In genomic region chr10:92722620-92722988, GRCm38 (mm10) we compare ENCODE assay signal across 8 mouse cellular contexts. TPM values are rescaled to one million over a fixed set of nuclear protein-coding genes. Genes with fewer than 3 reads are reported as not detected.
A peak's percentile ranks its signal among the peaks of the same experiment; 100 is the strongest.
DNase-seq lines count a peak whose midpoint lies in the region; ATAC-seq and TF ChIP-seq lines count a peak whose summit lies in the region.

No protein-coding gene starts in this region.

- peak overlapping the region; percentile 88 for H3K4me3 ChIP-seq in lung, embryonic 14.5 days (ENCODE audit: low read depth, low read length)
- H3K4me3 ChIP-seq in embryonic facial prominence, embryonic 13.5 days: peak overlapping the region; percentile 91
- peak overlapping the region; percentile 92 for H3K4me3 ChIP-seq in intestine, postnatal 0 days (ENCODE audit: low read depth, low read length)
- H3K4me3 ChIP-seq in neural tube, embryonic 15.5 days (replicated peaks): peak overlapping the region; percentile 95

- no peak for TF ChIP-seq CTCF in lung, embryonic 14.5 days (IDR thresholded peaks at IDR 0.05; ENCODE audit: low read depth)
- TF ChIP-seq CTCF in intestine, postnatal 0 days (IDR thresholded peaks at IDR 0.05; ENCODE audit: low read depth): 0 out of 2 replicates have a peak, but pooled peaks have one; percentile 26

- ATAC-seq in lung, embryonic 14.5 days (ENCODE audit: insufficient read depth): no peak
- no peak for ATAC-seq in embryonic facial prominence, embryonic 13.5 days (ENCODE audit: insufficient number of reproducible peaks, insufficient read depth, low FRiP score, low TSS enrichment, low read depth)
- no peak for ATAC-seq in intestine, postnatal 0 days
- ATAC-seq in neural tube, embryonic 15.5 days (ENCODE audit: low FRiP score): no peak

- peak overlapping the region; percentile 96 for H3K27ac ChIP-seq in lung, embryonic 14.5 days (ENCODE audit: low read depth)
- peak overlapping the region; percentile 88 for H3K27ac ChIP-seq in embryonic facial prominence, embryonic 13.5 days
- H3K27ac ChIP-seq in intestine, postnatal 0 days (ENCODE audit: low read depth, low read length): peak overlapping the region; percentile 95; the same call in 1 of the 2 replicates
- peak overlapping the region; percentile 82 for H3K27ac ChIP-seq in neural tube, embryonic 15.5 days (replicated peaks)

- no peak for DNase-seq in lung, embryonic 14.5 days
- DNase-seq in lung, adult 18-20 months: no peak
- DNase-seq in cerebellum, postnatal 14 days: no peak
- DNase-seq in spleen, postnatal 36 days (ENCODE audit: low spot score in 2 of 2): no peak
- DNase-seq in layer of hippocampus, adult 18-20 months (ENCODE audit: low spot score in 2 of 2): no peak

- no peaks in the 10 kb centered on the region for H3K27me3 ChIP-seq in lung, embryonic 14.5 days (ENCODE audit: insufficient read depth, low read length)
- no peaks in the 10 kb centered on the region for H3K27me3 ChIP-seq in embryonic facial prominence, embryonic 13.5 days
- H3K27me3 ChIP-seq in intestine, postnatal 0 days (replicated peaks; ENCODE audit: control insufficient read depth, insufficient read depth, low read length): no peaks in the 10 kb centered on the region
- no peaks in the 10 kb centered on the region for H3K27me3 ChIP-seq in neural tube, embryonic 15.5 days (replicated peaks)

- peak overlapping the region; percentile 60 for H3K4me2 ChIP-seq in lung, embryonic 14.5 days
- H3K4me2 ChIP-seq in embryonic facial prominence, embryonic 13.5 days: peak overlapping the region; percentile 77
- H3K4me2 ChIP-seq in intestine, postnatal 0 days (replicated peaks; ENCODE audit: low read depth): peak overlapping the region; percentile 70
- peak overlapping the region; percentile 90 for H3K4me2 ChIP-seq in neural tube, embryonic 15.5 days

- H3K36me3 ChIP-seq in lung, embryonic 14.5 days (ENCODE audit: insufficient read depth): peaks cover 6% of the 10 kb centered on the region; the same call in 1 of the 2 replicates
- H3K36me3 ChIP-seq in embryonic facial prominence, embryonic 13.5 days: peaks cover 11% of the 10 kb centered on the region
- H3K36me3 ChIP-seq in intestine, postnatal 0 days (ENCODE audit: control insufficient read depth, insufficient read depth): no peaks in the 10 kb centered on the region
- no peaks in the 10 kb centered on the region for H3K36me3 ChIP-seq in neural tube, embryonic 15.5 days

- no peaks in the 10 kb centered on the region; the same call in 1 of the 2 replicates for H3K9me3 ChIP-seq in lung, embryonic 14.5 days (ENCODE audit: low read depth, low read length)
- H3K9me3 ChIP-seq in embryonic facial prominence, embryonic 13.5 days: no peaks in the 10 kb centered on the region
- H3K9me3 ChIP-seq in intestine, postnatal 0 days (ENCODE audit: control insufficient read depth): 0 out of 2 replicates have a peak, but pooled peaks cover 4% of the 10 kb centered on the region
- H3K9me3 ChIP-seq in neural tube, embryonic 15.5 days (replicated peaks): no peaks in the 10 kb centered on the region

- H3K4me1 ChIP-seq in lung, embryonic 14.5 days (ENCODE audit: insufficient read depth): no peaks in the 10 kb centered on the region
- H3K4me1 ChIP-seq in embryonic facial prominence, embryonic 13.5 days: peaks cover 12% of the 10 kb centered on the region; the same call in 1 of the 2 replicates
- H3K4me1 ChIP-seq in intestine, postnatal 0 days (replicated peaks; ENCODE audit: control insufficient read depth, insufficient read depth, low read length): no peaks in the 10 kb centered on the region
- peaks cover 15% of the 10 kb centered on the region for H3K4me1 ChIP-seq in neural tube, embryonic 15.5 days

- WGBS in lung, embryonic 14.5 days: 38% methylated on average over 5 of the region's 5 CpGs
- 45% methylated on average over 5 of the region's 5 CpGs for WGBS in embryonic facial prominence, embryonic 13.5 days
- WGBS in intestine, postnatal 0 days: 17% methylated on average over 5 of the region's 5 CpGs
- WGBS in neural tube, embryonic 15.5 days: 26% methylated on average over 5 of the region's 5 CpGs

- H3K9ac ChIP-seq in lung, embryonic 14.5 days: peak overlapping the region; percentile 93; the same call in 1 of the 2 replicates
- H3K9ac ChIP-seq in embryonic facial prominence, embryonic 13.5 days: peak overlapping the region; percentile 94
- H3K9ac ChIP-seq in intestine, postnatal 0 days (ENCODE audit: low read depth, low read length): no peak overlapping the region
- H3K9ac ChIP-seq in neural tube, embryonic 15.5 days (replicated peaks): peak overlapping the region; percentile 71

RNA-seq across cellular contexts. Expression of gene Nedd1, which starts 0.4 kb away (rescaled TPM):
- polyA plus RNA-seq in lung, embryonic 14.5 days (2014; fragmentation: Nextera tagmentation; extraction: Ambion mirVana): 55.4 and 59.5 TPM in 2 replicates
- 38.9 and 43.0 TPM in 2 replicates for polyA plus RNA-seq in embryonic facial prominence, embryonic 13.5 days (2015; fragmentation: Nextera tagmentation; extraction: Ambion mirVana)
- 13.8 and 15.0 TPM in 2 replicates for polyA plus RNA-seq in intestine, postnatal 0 days (2015; fragmentation: Nextera tagmentation; extraction: Ambion mirVana)
- polyA plus RNA-seq in neural tube, embryonic 15.5 days (2015; fragmentation: Nextera tagmentation; extraction: Ambion mirVana): 11.0 and 18.0 TPM in 2 replicates
- total RNA-seq in layer of hippocampus, adult 18-20 months (2021): 1 to 10 TPM; 2.5 to 3.3 TPM
